Mouse (Mus musculus): ENCODE data around the gene Cacna2d1. TPM values are rescaled to one million over a fixed set of nuclear protein-coding genes. Genes with fewer than 3 reads are reported as not detected.
A peak's percentile ranks its signal among the peaks of the same experiment; 100 is the strongest.

The Cacna2d1 gene
- polyA plus RNA-seq (2012; ENCODE audit: insufficient read depth, insufficient read length, missing spikeins), result 0.09 and 0.51 TPM in 2 replicates

GRCm38 (mm10) chr5:15934376-15935233, at the start of gene Cacna2d1:
Gene Cacna2d1, plus strand, starts transcription at chr5:15934691.
- Histone ChIP-seq H3K4me3 (ENCODE audit: insufficient read depth, low read length) (peak within 1 kb of the TSS; percentile 41), H3K4me1 (ENCODE audit: control insufficient read depth, insufficient read depth, low read length) (no peaks in the 10 kb centered on the region), H3K27ac (ENCODE audit: insufficient read depth, low read depth, low read length) (no peak within 1 kb of the TSS)
- TF ChIP-seq CTCF (IDR thresholded peaks at IDR 0.05; ENCODE audit: low read depth, low read length), result no peak
- no peak for TF ChIP-seq POLR2A (IDR thresholded peaks at IDR 0.05; ENCODE audit: borderline replicate concordance, low read depth, low read length)

GRCm38 (mm10) chr5:15895098-15895497, 39.4 kb upstream of the Cacna2d1 start:
- Histone ChIP-seq H3K4me3 (ENCODE audit: insufficient read depth, low read length) (no peak overlapping the region), H3K27ac (ENCODE audit: insufficient read depth, low read depth, low read length) (no peak overlapping the region), H3K4me1 (ENCODE audit: control insufficient read depth, insufficient read depth, low read length) (no peaks in the 10 kb centered on the region)
- TF ChIP-seq CTCF (IDR thresholded peaks at IDR 0.05; ENCODE audit: low read depth, low read length) (no peak), POLR2A (IDR thresholded peaks at IDR 0.05; ENCODE audit: borderline replicate concordance, low read depth, low read length) (no peak)

GRCm38 (mm10) chr5:15896706-15897105, 37.8 kb upstream of the Cacna2d1 start:
- H3K27ac ChIP-seq (ENCODE audit: insufficient read depth, low read depth, low read length), result no peak overlapping the region
- H3K4me1 ChIP-seq (ENCODE audit: control insufficient read depth, insufficient read depth, low read length), result no peaks in the 10 kb centered on the region
- TF ChIP-seq POLR2A (IDR thresholded peaks at IDR 0.05; ENCODE audit: borderline replicate concordance, low read depth, low read length), result no peak
- no peak for TF ChIP-seq CTCF (IDR thresholded peaks at IDR 0.05; ENCODE audit: low read depth, low read length)
- H3K4me3 ChIP-seq (ENCODE audit: insufficient read depth, low read length), result no peak overlapping the region

- no peak for TF ChIP-seq CTCF (IDR thresholded peaks at IDR 0.05; ENCODE audit: low read depth, low read length)
- no peak for TF ChIP-seq POLR2A (IDR thresholded peaks at IDR 0.05; ENCODE audit: borderline replicate concordance, low read depth, low read length)
- Histone ChIP-seq H3K4me1 (ENCODE audit: control insufficient read depth, insufficient read depth, low read length) (no peaks in the 10 kb centered on the region), H3K27ac (ENCODE audit: insufficient read depth, low read depth, low read length) (no peak overlapping the region), H3K4me3 (ENCODE audit: insufficient read depth, low read length) (no peak overlapping the region)
Measured at GRCm38 (mm10) chr5:15906446-15906845, 28.0 kb upstream of the Cacna2d1 start.

GRCm38 (mm10) chr5:15914931-15915330, 19.6 kb upstream of the Cacna2d1 start:
- Histone ChIP-seq H3K27ac (ENCODE audit: insufficient read depth, low read depth, low read length) (no peak overlapping the region), H3K4me3 (ENCODE audit: insufficient read depth, low read length) (no peak overlapping the region), H3K4me1 (ENCODE audit: control insufficient read depth, insufficient read depth, low read length) (no peaks in the 10 kb centered on the region)
- no peak for TF ChIP-seq POLR2A (IDR thresholded peaks at IDR 0.05; ENCODE audit: borderline replicate concordance, low read depth, low read length)
- TF ChIP-seq CTCF (IDR thresholded peaks at IDR 0.05; ENCODE audit: low read depth, low read length), result no peak

GRCm38 (mm10) chr5:15928506-15928905, 6.0 kb upstream of the Cacna2d1 start:
- no peaks in the 10 kb centered on the region for H3K4me1 ChIP-seq (ENCODE audit: control insufficient read depth, insufficient read depth, low read length)
- TF ChIP-seq CTCF (IDR thresholded peaks at IDR 0.05; ENCODE audit: low read depth, low read length) (no peak), POLR2A (IDR thresholded peaks at IDR 0.05; ENCODE audit: borderline replicate concordance, low read depth, low read length) (no peak)
- no peak overlapping the region for H3K27ac ChIP-seq (ENCODE audit: insufficient read depth, low read depth, low read length)
- no peak overlapping the region for H3K4me3 ChIP-seq (ENCODE audit: insufficient read depth, low read length)

GRCm38 (mm10) chr5:15933017-15933416, 1.5 kb upstream of the Cacna2d1 start:
- TF ChIP-seq CTCF (IDR thresholded peaks at IDR 0.05; ENCODE audit: low read depth, low read length) (no peak), POLR2A (IDR thresholded peaks at IDR 0.05; ENCODE audit: borderline replicate concordance, low read depth, low read length) (no peak)
- H3K4me1 ChIP-seq (ENCODE audit: control insufficient read depth, insufficient read depth, low read length), result no peaks in the 10 kb centered on the region
- H3K27ac ChIP-seq (ENCODE audit: insufficient read depth, low read depth, low read length), result no peak overlapping the region
- no peak overlapping the region for H3K4me3 ChIP-seq (ENCODE audit: insufficient read depth, low read length)

- Histone ChIP-seq H3K4me1 (ENCODE audit: control insufficient read depth, insufficient read depth, low read length) (no peaks in the 10 kb centered on the region), H3K4me3 (ENCODE audit: insufficient read depth, low read length) (no peak overlapping the region; the same call in 1 of the 2 replicates), H3K27ac (ENCODE audit: insufficient read depth, low read depth, low read length) (no peak overlapping the region)
- TF ChIP-seq CTCF (IDR thresholded peaks at IDR 0.05; ENCODE audit: low read depth, low read length), result no peak
- TF ChIP-seq POLR2A (IDR thresholded peaks at IDR 0.05; ENCODE audit: borderline replicate concordance, low read depth, low read length), result no peak
Measured at GRCm38 (mm10) chr5:15933581-15934375, 713 bp upstream of the Cacna2d1 start.

GRCm38 (mm10) chr5:15935234-15935728, 790 bp downstream of the Cacna2d1 start:
- TF ChIP-seq CTCF (IDR thresholded peaks at IDR 0.05; ENCODE audit: low read depth, low read length) (no peak), POLR2A (IDR thresholded peaks at IDR 0.05; ENCODE audit: borderline replicate concordance, low read depth, low read length) (no peak)
- Histone ChIP-seq H3K4me1 (ENCODE audit: control insufficient read depth, insufficient read depth, low read length) (no peaks in the 10 kb centered on the region), H3K4me3 (ENCODE audit: insufficient read depth, low read length) (no peak overlapping the region), H3K27ac (ENCODE audit: insufficient read depth, low read depth, low read length) (no peak overlapping the region)
